Mouse (Mus musculus): ENCODE measurements around the gene Tle2. TPM values are rescaled to one million over a fixed set of nuclear protein-coding genes. Genes with fewer than 3 reads are reported as not detected.

Gene Tle2
- total RNA-seq, 2 experiments from 2014 or later, result 4.3 to 4.4 TPM

DNA sequence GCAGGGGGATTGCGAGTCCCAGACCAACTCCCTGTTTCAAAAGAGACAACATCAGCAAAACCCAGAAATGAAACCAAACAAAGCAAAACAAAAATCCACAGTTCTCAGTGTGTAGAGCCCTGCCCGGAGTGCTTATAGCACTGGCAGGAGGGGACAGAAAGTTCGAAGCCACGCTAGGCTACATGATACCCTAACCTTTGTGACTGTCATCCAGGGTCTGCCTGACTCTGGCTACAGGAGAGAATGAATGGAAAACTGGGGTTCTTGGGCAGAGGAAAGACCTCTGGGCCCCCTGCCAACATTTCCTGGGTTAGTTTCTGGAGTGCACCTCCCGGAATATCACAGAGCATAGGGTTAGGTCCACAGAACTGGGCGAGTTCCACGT is 53.5 kb downstream of the Tle2 start:
- intact Hi-C loops (cut with DNase I; ENCODE audit: low total_unique reads), result loop anchor here (10.0 kb wide), 1 partner anchor 547 kb away; no protein-coding TSS in a partner anchor
- no peak for DNase-seq

DNA sequence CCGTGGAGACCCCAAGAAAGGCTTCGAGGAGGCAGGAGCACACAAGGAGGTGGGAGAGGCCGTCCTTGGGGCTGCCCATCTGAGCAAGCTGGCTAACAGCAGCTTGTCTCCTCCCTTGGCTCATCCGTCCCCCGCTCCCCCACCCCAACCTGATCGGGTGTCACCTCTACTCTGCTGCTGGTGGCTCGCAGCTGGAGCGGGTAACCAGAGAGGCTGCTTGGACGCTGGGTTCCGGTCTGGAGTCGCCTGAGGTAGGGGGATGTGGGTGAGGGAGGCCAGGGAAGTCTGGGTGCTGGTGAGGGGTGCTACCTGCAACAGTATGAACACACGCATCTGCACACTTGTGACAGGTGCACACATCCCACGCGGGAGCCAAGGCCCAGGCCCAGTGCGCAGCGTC is 54.0 kb downstream of the Tle2 start, which contains the start of gene Ankrd24:
Ankrd24 (plus strand) TSS at position 151 of the 400 bp plus-strand sequence.
- no peak for DNase-seq

DNA sequence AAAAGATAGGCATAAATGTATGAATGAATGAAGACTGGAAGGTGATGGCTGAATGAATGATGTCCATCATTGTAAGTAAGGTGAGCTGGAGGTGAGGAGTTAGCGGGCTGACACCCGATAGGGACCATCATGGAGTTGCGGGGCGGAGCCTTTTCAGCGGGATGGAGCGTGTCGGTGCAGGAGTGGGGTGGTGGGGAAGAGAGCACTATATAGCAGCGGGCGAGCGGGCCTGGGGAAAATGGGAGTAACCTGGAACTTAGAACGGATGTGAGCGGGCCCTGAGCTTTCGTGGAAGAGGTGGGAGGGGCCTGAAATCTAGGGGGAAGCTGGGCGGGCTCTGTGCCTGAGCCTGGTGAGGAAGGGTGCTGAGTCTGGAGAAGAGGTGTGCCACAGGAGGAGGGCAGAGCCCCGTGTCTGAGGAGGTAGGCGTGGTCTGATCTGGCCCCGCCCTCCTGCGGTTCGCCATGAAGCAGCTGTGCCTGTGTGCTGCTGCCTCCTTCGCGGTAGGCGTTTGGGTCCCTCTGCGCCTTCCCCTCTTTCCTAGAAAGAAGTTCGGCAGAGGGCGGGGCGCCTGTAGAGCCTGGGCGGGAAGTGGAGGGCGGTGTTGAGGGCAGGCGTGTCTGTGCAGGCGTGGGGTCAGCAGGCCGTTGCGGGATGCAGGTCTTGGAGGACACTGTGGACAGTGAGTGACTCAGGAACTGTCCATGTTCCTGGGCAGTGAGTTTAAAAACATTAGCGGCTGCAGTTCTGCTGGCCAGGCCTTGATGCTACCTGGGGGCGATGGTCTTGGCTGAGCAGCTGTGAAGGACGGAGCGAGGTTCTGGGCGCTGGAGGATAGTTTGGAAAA is 59.1 kb downstream of the Tle2 start:
- DNase-seq, result peak; percentile 83
- intact Hi-C loops (cut with DNase I; ENCODE audit: low total_unique reads), result no loop called here

More for the DNA sequence above, 54.0 kb downstream of the Tle2 start, which contains the start of gene Ankrd24:
- intact Hi-C loops (cut with DNase I; ENCODE audit: low total_unique reads), result loop anchor here (10.0 kb wide), 1 partner anchor 546 kb away; no protein-coding TSS in a partner anchor

DNA sequence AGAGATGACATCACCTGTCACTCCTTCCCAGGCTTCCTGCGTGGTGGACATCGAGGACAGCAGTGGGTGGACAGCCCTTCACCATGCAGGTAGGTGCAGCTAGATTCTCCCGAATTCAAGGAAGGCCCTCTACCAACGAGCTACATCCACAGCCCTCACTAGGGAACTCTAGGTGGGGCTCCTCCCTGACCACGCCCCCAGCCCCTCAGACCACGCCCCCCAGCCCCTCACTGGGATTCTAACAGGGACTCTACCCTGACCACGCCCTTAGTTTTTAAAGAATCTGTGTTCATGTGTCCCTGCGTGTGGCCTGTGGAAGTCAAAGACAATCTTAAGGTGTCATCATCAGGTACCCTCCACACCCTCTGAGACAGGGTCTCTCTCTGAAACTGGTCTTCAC is 62.0 kb downstream of the Tle2 start:
- DNase-seq, result no peak
- intact Hi-C loops (cut with DNase I; ENCODE audit: low total_unique reads), result no loop called here

DNA sequence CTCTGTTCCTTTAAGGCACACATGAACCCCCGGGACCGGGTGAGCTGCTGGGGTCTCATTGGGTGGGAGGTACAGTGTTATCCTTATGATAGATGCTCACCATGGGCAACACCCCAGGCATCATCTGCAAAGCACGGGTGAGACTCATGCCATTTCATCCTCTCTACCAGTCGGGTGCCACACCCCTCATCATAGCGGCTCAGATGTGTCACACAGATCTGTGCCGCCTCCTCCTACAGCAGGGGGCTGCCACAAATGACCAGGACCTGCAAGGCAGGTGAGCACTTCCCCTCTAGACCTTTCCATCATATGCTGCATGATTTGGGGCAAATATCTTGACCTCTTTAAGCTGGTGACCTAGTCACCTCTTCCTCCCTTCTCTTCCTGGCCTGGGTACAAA is 63.7 kb downstream of the Tle2 start:
- DNase-seq, result no peak
- intact Hi-C loops (cut with DNase I; ENCODE audit: low total_unique reads), result no loop called here

Other genes with a start within 250 kb of the Tle2 start
- 1 to 10 TPM; 1.5 to 2.2 TPM for gene Tbxa2r, start 245.8 kb upstream of the Tle2 start, total RNA-seq (2021)
- gene Gipc3, start 231.3 kb upstream of the Tle2 start, total RNA-seq (2021), result 1 to 10 TPM; 1.8 to 2.0 TPM
- gene Hmg20b, start 224.1 kb upstream of the Tle2 start, total RNA-seq (2021), result 10 to 100 TPM; 24.3 to 25.8 TPM
- gene Mfsd12, start 217.1 kb upstream of the Tle2 start, total RNA-seq (2021), result 1 to 10 TPM; 3.7 to 4.0 TPM
- gene 4930404N11Rik, start 208.7 kb upstream of the Tle2 start, total RNA-seq (2021), result under 1 TPM; 0.37 to 0.42 TPM
- gene Fzr1, start 196.0 kb upstream of the Tle2 start, total RNA-seq (2021), result 10 to 100 TPM; 11.9 to 15.4 TPM
- gene Dohh, start 190.1 kb upstream of the Tle2 start, total RNA-seq (2021), result 10 to 100 TPM; 38.6 to 39.8 TPM
- under 1 TPM; 0.41 to 0.47 TPM for gene Gm48551, start 190.1 kb upstream of the Tle2 start, total RNA-seq (2021)
- gene Gm48552, start 185.6 kb upstream of the Tle2 start, total RNA-seq (2021), result under 1 TPM in 1 of 2 experiments, not detected in 1; 0.80 TPM
- under 1 TPM; 0.45 to 0.91 TPM for gene Smim24, start 181.5 kb upstream of the Tle2 start, total RNA-seq (2021)
- gene Nfic, start 118.9 kb upstream of the Tle2 start, total RNA-seq (2021), result 100 to 1,000 TPM; 262 to 320 TPM
- gene Celf5, start 91.9 kb upstream of the Tle2 start, total RNA-seq (2021), result under 1 TPM; 0.09 to 0.23 TPM
- 10 to 100 TPM; 39.1 to 47.3 TPM for gene Ncln, start 78.2 kb upstream of the Tle2 start, total RNA-seq (2021)
- under 1 TPM; 0.64 to 0.86 TPM for gene S1pr4, start 74.4 kb upstream of the Tle2 start, total RNA-seq (2021)
- 1 to 10 TPM in 1 of 2 experiments, under 1 TPM in 1; 0.60 to 1.2 TPM for gene Gna15, start 50.3 kb upstream of the Tle2 start, total RNA-seq (2021)
- 10 to 100 TPM; 31.6 to 34.6 TPM for gene Gna11, start 29.4 kb upstream of the Tle2 start, total RNA-seq (2021)
- 100 to 1,000 TPM; 660 to 698 TPM for gene Aes, start 15.1 kb upstream of the Tle2 start, total RNA-seq (2021)
- 1 to 10 TPM; 2.4 to 4.4 TPM for gene Tle6, start 26.5 kb downstream of the Tle2 start, total RNA-seq (2021)
- gene BC025920, start 31.7 kb downstream of the Tle2 start, total RNA-seq (2021), result 1 to 10 TPM; 1.7 to 2.2 TPM
- gene Sirt6, start 53.2 kb downstream of the Tle2 start, total RNA-seq (2021), result 1 to 10 TPM; 5.4 to 5.6 TPM
- 10 to 100 TPM in 1 of 2 experiments, 1 to 10 TPM in 1; 6.8 to 10.9 TPM for gene Ankrd24, start 54.0 kb downstream of the Tle2 start, total RNA-seq (2021)
- 1 to 10 TPM; 1.6 to 1.8 TPM for gene Gm10778, start 74.5 kb downstream of the Tle2 start, total RNA-seq (2021)
- gene Zfp433, start 130.3 kb downstream of the Tle2 start, total RNA-seq (2021), result 1 to 10 TPM; 3.3 to 6.1 TPM
- gene Gm3055, start 196.6 kb downstream of the Tle2 start, total RNA-seq (2021), result 1 to 10 TPM in 1 of 2 experiments, under 1 TPM in 1; 0.55 to 2.3 TPM
- under 1 TPM; 0.86 to 0.92 TPM for gene Gm4767, start 237.6 kb downstream of the Tle2 start, total RNA-seq (2021)